Mouse (Mus musculus) intestine, embryonic 14.5 days (tissue): ENCODE measurements around the gene Rrbp1. TPM values are rescaled to one million over a fixed set of nuclear protein-coding genes. Genes with fewer than 3 reads are reported as not detected.
A peak's percentile ranks its signal among the peaks of the same experiment; 100 is the strongest.

Experiments
- ATAC-seq: fragments of 200-750 bp; cut with Nextera tagmentation; replicated peaks from 2 replicates; pipeline ENCODE4 v1.8.0; 2017; ENCODE audit warnings: low read depth, moderate number of reproducible peaks, moderate TSS enrichment, moderate library complexity; ENCODE audit not compliant: low FRiP score, low TSS enrichment
- DNase-seq: peaks from one replicate; pipeline ENCODE4 v3.0.0-alpha.2; 2018; ENCODE audit warnings: low spot score
- H3K27ac ChIP-seq: fragments of 300-500 bp; sonication (generic); 2 replicates; pipeline ENCODE4 v1.5.1; 2014; ENCODE audit warnings: low read depth, mild to moderate bottlenecking, control low read depth
- H3K27me3 ChIP-seq: fragments of 300-500 bp; sonication (generic); replicated peaks from 2 replicates; pipeline ENCODE4 v1.6.1; 2014; ENCODE audit warnings: low read length, control low read depth; ENCODE audit not compliant: control insufficient read depth, insufficient read depth
- H3K36me3 ChIP-seq: fragments of 300-500 bp; sonication (generic); 2 replicates; pipeline ENCODE4 v1.6.1; 2014; ENCODE audit warnings: low read length, control low read depth; ENCODE audit not compliant: control insufficient read depth, insufficient read depth
- H3K4me1 ChIP-seq: fragments of 300-500 bp; sonication (generic); replicated peaks from 2 replicates; pipeline ENCODE4 v1.6.1; 2014; ENCODE audit warnings: low read length, control low read depth, mixed read lengths; ENCODE audit not compliant: control insufficient read depth, insufficient read depth
- H3K4me2 ChIP-seq: fragments of 300-500 bp; sonication (generic); 2 replicates; pipeline ENCODE4 v1.6.1; 2014; ENCODE audit warnings: low read length
- H3K4me3 ChIP-seq: fragments of 300-500 bp; sonication (generic); 2 replicates; pipeline ENCODE4 v1.5.1; 2014; ENCODE audit warnings: low read depth, low read length, control low read depth, mixed read lengths
- H3K9ac ChIP-seq: fragments of 300-500 bp; sonication (generic); 2 replicates; pipeline ENCODE4 v1.6.1; 2014; ENCODE audit warnings: mild to moderate bottlenecking, low read length
- H3K9me3 ChIP-seq: fragments of 300-500 bp; sonication (generic); 2 replicates; pipeline ENCODE4 v1.6.1; 2016; ENCODE audit warnings: low read length, control low read depth; ENCODE audit not compliant: control insufficient read depth
- WGBS: fragments of 180-500 bp; shearing (Covaris S2); extraction: QIAGEN DNeasy Blood & Tissue Kit; methylation state at CpG from one replicate; pipeline ENCODE4 v1.1.7; 2014; 5-methylcytosine and 5-hydroxymethylcytosine counted together
- polyA plus RNA-seq: library from polyadenylated mRNA; unstranded; fragments of >200 nt; fragmentation: Nextera tagmentation; extraction: Ambion mirVana; gene quantifications from 2 replicates; pipeline ENCODE4 v1.2.1, GENCODE M21; 2014

The Rrbp1 gene
- polyA plus RNA-seq, 1 experiment from 2014 or later, result 104 TPM

DNA sequence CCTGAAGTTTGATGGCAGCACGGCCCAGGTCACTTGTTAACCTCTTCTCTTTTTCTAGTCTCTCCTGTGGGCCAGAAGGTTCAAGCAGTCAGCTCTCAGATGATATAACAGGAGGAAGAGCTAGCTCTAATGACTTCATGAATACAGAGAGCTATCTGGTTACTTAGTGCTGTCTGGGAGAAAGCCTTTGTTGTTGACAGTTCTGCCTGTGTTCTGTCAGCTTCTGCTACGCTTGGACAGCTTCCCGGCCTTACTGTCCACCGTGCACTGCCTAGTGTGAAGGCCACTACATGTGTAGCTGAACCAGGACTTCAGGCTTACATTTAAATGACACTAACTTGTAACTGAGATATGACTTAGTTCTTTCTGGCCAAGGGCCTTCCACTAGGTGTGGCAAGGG is 62.6 kb downstream of the Rrbp1 start:
- WGBS, result 75% methylated on average over 4 of the region's 4 CpGs
- Histone ChIP-seq H3K4me2 (no peak overlapping the region), H3K4me3 (no peak overlapping the region), H3K27ac (no peak overlapping the region), H3K36me3 (peaks cover 98% of the 10 kb centered on the region), H3K9me3 (no peaks in the 10 kb centered on the region), H3K27me3 (no peaks in the 10 kb centered on the region), H3K4me1 (no peaks in the 10 kb centered on the region), H3K9ac (no peak overlapping the region)
- ATAC-seq (no peak), DNase-seq (no peak)

DNA sequence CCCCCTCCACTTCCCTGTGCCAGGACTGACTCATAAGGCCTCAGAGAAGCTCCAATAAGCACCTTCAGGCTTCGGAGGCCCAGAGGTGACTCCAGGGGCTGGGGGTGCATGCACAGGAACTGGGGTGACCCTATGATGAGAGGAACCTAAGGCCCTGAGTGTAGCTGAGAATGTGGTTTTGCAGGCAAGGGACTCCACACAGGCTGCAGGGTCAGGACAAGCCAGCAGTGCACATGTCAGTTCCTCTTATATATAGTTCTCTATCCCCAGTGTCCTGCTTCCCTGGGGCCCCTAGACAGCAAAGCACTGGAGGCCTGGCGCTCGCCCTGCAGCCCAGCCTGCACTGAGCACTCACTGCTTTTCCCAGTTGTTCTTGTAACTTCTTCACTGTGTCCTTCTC is 63.1 kb downstream of the Rrbp1 start:
- 92% methylated on average over 3 of the region's 3 CpGs for WGBS
- Histone ChIP-seq H3K4me1 (no peaks in the 10 kb centered on the region), H3K36me3 (peaks cover 97% of the 10 kb centered on the region), H3K9me3 (no peaks in the 10 kb centered on the region), H3K27me3 (no peaks in the 10 kb centered on the region), H3K27ac (no peak overlapping the region), H3K4me2 (no peak overlapping the region), H3K9ac (no peak overlapping the region), H3K4me3 (no peak overlapping the region)
- DNase-seq (no peak), ATAC-seq (no peak)

DNA sequence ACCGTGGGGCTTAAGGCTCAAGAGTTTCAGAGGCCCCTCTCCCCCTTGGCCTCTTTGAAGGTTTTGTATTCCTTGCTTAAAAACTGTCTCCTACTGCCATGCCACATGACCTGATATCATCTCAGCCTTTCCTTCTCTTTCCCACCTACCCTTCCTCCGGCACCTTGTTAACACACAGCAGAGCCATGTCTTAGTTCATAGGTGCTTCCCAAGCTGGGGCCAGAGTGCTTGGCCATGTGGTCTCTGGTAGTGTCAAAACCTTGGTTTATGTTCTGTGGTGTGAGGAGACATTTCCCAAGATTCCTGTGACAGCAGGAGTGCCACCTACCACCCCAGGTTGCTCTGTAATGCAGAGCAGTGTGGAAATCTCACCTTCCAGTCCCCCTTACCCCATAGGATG is 64.7 kb downstream of the Rrbp1 start:
- Histone ChIP-seq H3K4me3 (no peak overlapping the region), H3K36me3 (peaks cover 94% of the 10 kb centered on the region), H3K9ac (no peak overlapping the region), H3K9me3 (no peaks in the 10 kb centered on the region), H3K27me3 (no peaks in the 10 kb centered on the region), H3K4me2 (no peak overlapping the region), H3K27ac (no peak overlapping the region), H3K4me1 (no peaks in the 10 kb centered on the region)
- DNase-seq (no peak), ATAC-seq (no peak)
- 88% methylated on average over 2 of the region's 2 CpGs for WGBS

DNA sequence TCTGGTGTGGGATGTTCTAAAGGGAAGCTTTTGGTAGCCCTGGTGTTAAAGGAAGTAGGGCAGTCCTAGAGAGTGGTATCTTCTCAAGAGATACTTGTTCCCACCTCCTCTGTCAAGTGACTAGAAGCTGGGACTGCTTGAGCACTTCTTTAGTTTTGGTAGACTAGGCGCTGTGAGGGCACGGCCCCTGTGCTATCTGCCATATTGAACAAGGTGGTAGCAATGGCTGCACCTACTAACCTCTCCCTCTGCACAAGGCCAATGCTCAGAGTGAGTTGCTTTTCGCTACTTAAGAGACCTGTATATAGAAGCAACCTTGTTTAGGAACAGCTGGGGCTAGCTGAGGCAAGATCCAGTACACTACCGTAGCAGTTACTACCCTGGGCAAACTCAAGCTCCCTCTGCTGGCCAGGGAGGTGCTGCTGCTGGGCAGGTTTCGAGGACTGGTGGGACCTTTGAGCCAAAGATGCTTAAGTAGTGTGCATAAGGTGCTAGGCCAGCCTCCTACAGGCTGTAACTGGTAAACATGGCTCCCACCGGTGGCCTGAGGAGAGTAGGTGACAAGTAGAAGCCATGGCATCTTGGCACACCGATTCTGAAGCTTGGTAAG is 65.5 kb downstream of the Rrbp1 start:
- ATAC-seq (peak; percentile 24; the same call in 1 of the 2 replicates), DNase-seq (no peak)
- Histone ChIP-seq H3K36me3 (peaks cover 92% of the 10 kb centered on the region), H3K27ac (no peak overlapping the region), H3K27me3 (no peaks in the 10 kb centered on the region), H3K9ac (no peak overlapping the region), H3K9me3 (no peaks in the 10 kb centered on the region), H3K4me2 (no peak overlapping the region), H3K4me3 (no peak overlapping the region), H3K4me1 (no peaks in the 10 kb centered on the region)
- WGBS, result 91% methylated on average over 7 of the region's 7 CpGs

DNA sequence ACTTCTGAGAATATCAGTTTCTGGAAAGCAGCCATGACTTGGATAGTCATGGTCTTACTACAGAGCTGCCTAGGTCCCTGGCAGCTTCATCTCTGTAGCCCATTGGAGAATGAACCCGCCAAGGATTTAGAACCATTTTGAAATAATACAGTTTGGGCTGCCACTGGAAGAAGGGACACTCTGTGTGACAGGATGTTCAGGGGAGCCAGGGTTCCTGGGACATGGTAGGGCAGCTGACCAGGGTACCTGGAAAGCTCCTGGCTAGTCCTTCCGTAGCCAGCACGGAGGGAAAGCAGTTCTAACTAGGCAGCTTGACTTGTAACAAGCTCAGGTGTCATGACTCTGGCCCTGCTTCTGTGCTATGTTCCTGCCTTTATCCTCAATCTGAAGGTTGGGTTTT is 66.3 kb downstream of the Rrbp1 start:
- no peaks in the 10 kb centered on the region for H3K4me1 ChIP-seq
- H3K9me3 ChIP-seq, result no peaks in the 10 kb centered on the region
- WGBS, result 99% methylated on average over 3 of the region's 3 CpGs
- no peaks in the 10 kb centered on the region for H3K27me3 ChIP-seq
- peak; percentile 50 for DNase-seq
- no peak overlapping the region for H3K27ac ChIP-seq
- peaks cover 93% of the 10 kb centered on the region for H3K36me3 ChIP-seq
- ATAC-seq, result no peak
- no peak overlapping the region for H3K4me2 ChIP-seq
- H3K9ac ChIP-seq, result no peak overlapping the region
- H3K4me3 ChIP-seq, result no peak overlapping the region

DNA sequence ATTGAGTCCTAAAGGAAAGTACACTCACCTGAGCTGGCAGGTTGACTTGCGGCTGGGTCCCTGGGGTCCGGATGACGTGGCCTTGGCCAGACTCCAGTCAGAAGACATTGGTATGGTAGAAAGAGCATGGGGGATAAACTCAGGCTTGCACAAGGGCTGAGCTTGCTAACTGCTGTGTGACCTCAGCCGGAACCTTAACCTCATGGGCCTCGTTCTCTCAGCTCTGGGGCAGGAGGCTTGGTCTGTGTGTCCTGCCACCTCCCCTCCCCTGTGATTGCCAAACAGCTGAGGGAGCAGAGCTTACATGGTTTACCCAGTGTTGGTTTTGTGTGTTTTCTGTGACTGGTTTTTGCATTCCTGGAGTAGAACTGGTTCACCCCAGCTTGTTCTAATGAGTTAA is 70.7 kb downstream of the Rrbp1 start:
- 0 out of 2 replicates have a peak, but pooled peaks cover 3% of the 10 kb centered on the region for H3K4me1 ChIP-seq
- no peak overlapping the region for H3K9ac ChIP-seq
- WGBS, result 87% methylated on average over 5 of the region's 5 CpGs
- H3K4me2 ChIP-seq, result no peak overlapping the region
- H3K27me3 ChIP-seq, result no peaks in the 10 kb centered on the region
- ATAC-seq (no peak), DNase-seq (peak; percentile 42)
- H3K36me3 ChIP-seq, result peaks cover 64% of the 10 kb centered on the region
- H3K27ac ChIP-seq, result no peak overlapping the region
- no peak overlapping the region for H3K4me3 ChIP-seq
- no peaks in the 10 kb centered on the region for H3K9me3 ChIP-seq

DNA sequence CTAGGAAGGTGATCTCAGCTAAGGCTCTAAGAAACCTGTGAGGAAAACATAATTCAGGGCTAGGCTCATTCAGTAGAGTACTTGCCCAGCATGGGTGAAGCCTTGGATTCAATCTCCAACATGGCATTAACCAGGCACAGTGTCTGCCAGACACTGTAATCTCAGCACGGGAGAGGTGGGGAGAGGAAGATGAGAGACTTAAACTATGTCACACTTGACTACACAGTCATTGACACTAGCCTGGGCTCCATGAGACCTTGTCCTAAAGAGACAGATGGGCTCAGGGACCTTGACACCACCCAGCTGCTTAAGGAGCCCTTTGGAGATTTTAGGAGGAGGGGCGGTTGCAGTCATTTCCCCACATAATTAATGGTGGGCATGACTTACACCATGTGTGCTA is 73.2 kb downstream of the Rrbp1 start:
- no peaks in the 10 kb centered on the region for H3K27me3 ChIP-seq
- ATAC-seq (no peak), DNase-seq (peak; percentile 45)
- no peak overlapping the region for H3K27ac ChIP-seq
- no peak overlapping the region for H3K4me3 ChIP-seq
- H3K9ac ChIP-seq, result no peak overlapping the region
- no peak overlapping the region for H3K4me2 ChIP-seq
- H3K4me1 ChIP-seq, result 0 out of 2 replicates have a peak, but pooled peaks cover 3% of the 10 kb centered on the region
- no peaks in the 10 kb centered on the region for H3K9me3 ChIP-seq
- peaks cover 41% of the 10 kb centered on the region for H3K36me3 ChIP-seq
- 65% methylated on average over 2 of the region's 2 CpGs for WGBS

DNA sequence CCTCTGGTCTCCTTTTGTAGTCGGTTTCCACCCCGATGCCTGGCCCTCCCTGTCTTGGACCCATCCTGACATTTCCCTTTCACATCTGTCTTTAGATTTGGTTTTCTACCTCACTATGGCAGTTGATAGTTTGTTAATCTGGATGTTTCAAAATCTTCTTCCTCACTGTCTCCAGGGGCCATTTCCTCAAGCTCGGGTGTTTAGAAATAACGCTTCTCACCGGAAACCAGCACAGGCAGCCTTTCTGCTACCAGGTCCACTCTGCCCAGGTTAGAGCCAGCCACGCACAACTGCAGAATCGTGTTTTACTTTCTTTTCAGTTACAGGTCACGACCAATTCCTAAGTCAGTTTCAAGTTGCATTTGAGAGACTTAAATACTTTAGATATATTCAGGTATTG is 76.6 kb downstream of the Rrbp1 start:
- WGBS, result 89% methylated on average over 8 of the region's 8 CpGs
- no peaks in the 10 kb centered on the region for H3K27me3 ChIP-seq
- H3K9me3 ChIP-seq, result no peaks in the 10 kb centered on the region
- DNase-seq (no peak), ATAC-seq (no peak)
- no peak overlapping the region for H3K9ac ChIP-seq
- H3K4me2 ChIP-seq, result no peak overlapping the region
- peaks cover 10% of the 10 kb centered on the region for H3K36me3 ChIP-seq
- H3K4me1 ChIP-seq, result peaks cover 12% of the 10 kb centered on the region
- no peak overlapping the region for H3K4me3 ChIP-seq
- H3K27ac ChIP-seq, result no peak overlapping the region

DNA sequence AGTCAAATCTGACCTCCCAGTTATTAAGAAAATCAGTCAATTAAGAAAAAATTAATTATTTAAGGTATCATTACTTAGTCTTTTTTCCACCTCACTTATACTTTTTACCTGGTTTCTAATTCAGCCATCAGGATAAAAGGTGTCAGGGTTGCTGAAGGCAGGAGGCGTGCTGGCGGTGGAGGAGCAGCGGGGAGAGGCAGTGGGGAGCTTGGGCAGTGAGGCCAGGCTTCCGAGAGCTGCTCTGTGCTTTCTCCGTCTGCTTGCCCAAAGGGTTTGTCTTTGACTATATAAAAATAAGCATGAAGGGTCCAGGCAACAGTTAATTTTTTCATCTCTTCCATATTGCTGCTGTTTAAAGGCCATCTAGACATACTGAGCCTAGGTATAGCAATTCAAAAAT is 77.5 kb downstream of the Rrbp1 start:
- Histone ChIP-seq H3K9ac (no peak overlapping the region), H3K4me3 (no peak overlapping the region), H3K4me2 (no peak overlapping the region), H3K27me3 (no peaks in the 10 kb centered on the region), H3K36me3 (peaks cover 3% of the 10 kb centered on the region; the same call in 1 of the 2 replicates), H3K4me1 (peaks cover 12% of the 10 kb centered on the region), H3K27ac (no peak overlapping the region), H3K9me3 (no peaks in the 10 kb centered on the region)
- WGBS, result 92% methylated on average over 5 of the region's 5 CpGs
- ATAC-seq (no peak), DNase-seq (peak; percentile 9)
